Mouse (Mus musculus) CH12.LX (cell line): ENCODE data around the gene Pcx.

Experiments
- CHD1 ChIP-seq: IDR thresholded peaks from 2 replicates; pipeline ENCODE4 v1.6.1; 2012; ENCODE audit warnings: low read depth, low read length, improper control_type of control experiment, inconsistent platforms
- CHD2 ChIP-seq: IDR thresholded peaks from 2 replicates; pipeline ENCODE4 v1.6.1; 2011; ENCODE audit warnings: low read length, improper control_type of control experiment
- CTCF ChIP-seq, 2 experiments: IDR thresholded peaks in 1 of 2; conservative IDR thresholded peaks in 1 of 2; 2 replicates each; pipeline ENCODE4 v1.5.1; 2011 to 2012; ENCODE audit warnings: low read depth in 2 of 2, low read length in 2 of 2, improper control_type of control experiment in 1 of 2, inconsistent platforms in 1 of 2, mild to moderate bottlenecking in 1 of 2, moderate library complexity in 1 of 2
- ELF1 ChIP-seq: IDR thresholded peaks from 2 replicates; pipeline ENCODE4 v1.6.1; 2014; ENCODE audit warnings: low read depth, mild to moderate bottlenecking, inconsistent platforms, low read length, improper control_type of control experiment
- EP300 ChIP-seq: IDR thresholded peaks from 2 replicates; pipeline ENCODE4 v1.6.1; 2011; ENCODE audit warnings: low read length, improper control_type of control experiment
- MAFK ChIP-seq: IDR thresholded peaks from 2 replicates; pipeline ENCODE4 v1.6.1; 2011; ENCODE audit warnings: low read length, improper control_type of control experiment; ENCODE audit not compliant: insufficient replicate concordance
- MEF2A ChIP-seq: IDR thresholded peaks from 2 replicates; pipeline ENCODE4 v1.6.1; 2014; ENCODE audit warnings: low read depth, mild to moderate bottlenecking, inconsistent platforms, low read length, improper control_type of control experiment, borderline replicate concordance
- POLR2A ChIP-seq: IDR thresholded peaks from 2 replicates; pipeline ENCODE4 v1.6.1; 2011; ENCODE audit warnings: low read depth, mild to moderate bottlenecking, improper control_type of control experiment, low read length
- SIN3A ChIP-seq: IDR thresholded peaks from 2 replicates; pipeline ENCODE4 v1.6.1; 2012; ENCODE audit warnings: low read length, improper control_type of control experiment, inconsistent platforms
- SMC3 ChIP-seq: IDR thresholded peaks from 2 replicates; pipeline ENCODE4 v1.6.1; 2011; ENCODE audit warnings: low read depth, low read length, improper control_type of control experiment
- TCF12 ChIP-seq: IDR thresholded peaks from 2 replicates; pipeline ENCODE4 v1.6.1; 2014; ENCODE audit warnings: low read depth, mild to moderate bottlenecking, inconsistent platforms, low read length, improper control_type of control experiment

DNA sequence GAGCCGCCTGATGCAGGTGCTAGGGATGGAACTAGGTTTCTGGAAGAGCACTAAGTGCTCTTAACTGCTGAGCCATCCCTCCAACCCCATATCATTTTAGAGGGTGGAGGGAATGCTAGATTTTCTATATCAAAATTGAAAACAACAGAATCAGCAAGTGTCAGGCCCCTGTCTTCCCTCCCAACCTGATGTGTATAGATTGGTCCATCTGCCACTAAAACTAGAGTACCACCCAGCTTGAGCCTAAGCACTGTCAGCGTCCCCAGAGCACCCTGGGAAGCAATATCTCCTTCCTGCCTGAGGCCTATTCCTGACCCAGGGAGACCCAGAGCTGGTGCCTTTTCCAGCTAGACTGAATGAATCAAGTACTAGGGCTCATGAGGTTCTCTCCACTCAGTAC, 56.6 kb downstream of the Pcx start:
- TF ChIP-seq CTCF (conservative IDR thresholded peaks at IDR 0.05 in 1 of 2, IDR thresholded peaks at IDR 0.05 in 1 of 2; ENCODE audit: low read depth in 2 of 2, low read length in 2 of 2): no peak
- no peak for TF ChIP-seq SIN3A
- TF ChIP-seq SMC3: no peak
- TF ChIP-seq EP300: no peak
- no peak for TF ChIP-seq POLR2A
- TF ChIP-seq MAFK: no peak
- no peak for TF ChIP-seq CHD2
- no peak for TF ChIP-seq ELF1
- TF ChIP-seq MEF2A: no peak
- TF ChIP-seq CHD1: no peak
- no peak for TF ChIP-seq TCF12
